Mouse (Mus musculus) kidney, postnatal 0 days (tissue): ENCODE measurements at regions not wholly inside any gene's neighbourhood (a gene's known extent, or its start where the extent isn't known, plus 50 kb on each side); places are given as distances from the start of the nearest gene placed in this dataset.

ENCODE experiments used
- ATAC-seq: fragments of 200-750 bp; cut with Nextera tagmentation; replicated peaks from 2 replicates; pipeline ENCODE4 v1.8.0; 2017; ENCODE audit warnings: low read depth, moderate number of reproducible peaks, moderate TSS enrichment, moderate library complexity; ENCODE audit not compliant: low FRiP score
- DNase-seq: peaks from one replicate; pipeline ENCODE4 v3.0.0-alpha.2; 2016; ENCODE audit warnings: low spot score
- H3K27ac ChIP-seq: fragments of 300-500 bp; sonication (generic); 2 replicates; pipeline ENCODE4 v1.5.1; 2014; ENCODE audit warnings: mild to moderate bottlenecking
- H3K27me3 ChIP-seq: fragments of 300-500 bp; sonication (generic); 2 replicates; pipeline ENCODE4 v1.6.1; 2014; ENCODE audit warnings: low read length, mixed read lengths; ENCODE audit not compliant: insufficient read depth
- H3K36me3 ChIP-seq: fragments of 300-500 bp; sonication (generic); 2 replicates; pipeline ENCODE4 v1.6.1; 2014; ENCODE audit warnings: low read length, mixed read lengths; ENCODE audit not compliant: insufficient read depth
- H3K4me1 ChIP-seq: fragments of 300-500 bp; sonication (generic); replicated peaks from 2 replicates; pipeline ENCODE4 v1.6.1; 2014; ENCODE audit warnings: antibody characterized with exemption, low read length, mixed read lengths; ENCODE audit not compliant: insufficient read depth
- H3K4me2 ChIP-seq: fragments of 300-500 bp; sonication (generic); 2 replicates; pipeline ENCODE4 v1.6.1; 2014; ENCODE audit warnings: mild to moderate bottlenecking, low read length, moderate library complexity, mixed read lengths
- H3K4me3 ChIP-seq: fragments of 300-500 bp; sonication (generic); replicated peaks from 2 replicates; pipeline ENCODE4 v1.5.1; 2014; ENCODE audit warnings: low read depth, low read length
- H3K9ac ChIP-seq: fragments of 300-500 bp; sonication (generic); 2 replicates; pipeline ENCODE4 v1.6.1; 2014; ENCODE audit warnings: low read depth, low read length
- H3K9me3 ChIP-seq: fragments of 300-500 bp; sonication (generic); replicated peaks from 2 replicates; pipeline ENCODE4 v1.6.1; 2016; ENCODE audit warnings: low read length, inconsistent platforms, mixed read lengths
- CTCF ChIP-seq: IDR thresholded peaks from 2 replicates; pipeline ENCODE4 v1.5.1; 2016; ENCODE audit warnings: antibody characterized with exemption, low read depth, mild to moderate bottlenecking, moderate library complexity
- WGBS: fragments of 180-500 bp; shearing (Covaris S2); extraction: QIAGEN DNeasy Blood & Tissue Kit; methylation state at CpG from one replicate; pipeline ENCODE4 v1.1.7; 2014; 5-methylcytosine and 5-hydroxymethylcytosine counted together

DNA sequence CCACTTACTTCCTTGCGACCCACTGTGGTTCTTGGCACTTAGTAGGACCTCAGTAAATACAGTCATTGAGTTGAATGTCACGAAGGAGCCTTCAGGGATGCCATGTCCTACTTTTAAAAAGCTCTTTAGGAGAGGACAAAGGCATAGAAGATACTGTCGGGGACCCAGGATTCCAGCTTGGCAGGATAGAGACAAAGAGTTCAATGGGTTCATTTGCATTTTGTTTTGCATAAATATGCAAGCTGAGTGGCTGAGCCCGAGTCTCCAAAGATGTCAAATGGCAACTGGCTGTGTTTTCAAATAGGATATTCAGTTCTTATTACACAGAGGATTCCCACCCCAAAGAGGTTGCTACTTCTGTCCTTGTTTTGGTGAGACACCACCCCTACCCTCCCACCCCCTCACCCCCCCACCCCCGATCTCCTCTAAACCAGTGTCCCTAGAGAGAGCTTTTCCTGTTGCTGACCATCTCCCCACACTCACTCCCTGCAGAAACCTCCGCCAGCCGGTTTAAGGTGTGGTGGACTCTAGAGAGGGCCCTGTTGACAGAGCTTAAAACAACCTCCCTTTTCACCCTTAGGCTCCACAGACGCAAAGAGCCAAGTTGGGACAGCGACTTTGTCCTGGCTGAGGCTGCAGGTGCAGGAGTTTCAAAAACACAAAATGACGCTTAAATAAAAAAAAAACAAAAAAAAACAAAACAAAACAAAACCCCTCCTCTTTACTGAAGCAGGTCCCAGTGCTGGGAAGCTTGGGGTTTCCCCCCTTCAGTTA lies 57.9 kb downstream of the Sox9 start:
- H3K9ac ChIP-seq = no peak overlapping the region
- H3K36me3 ChIP-seq = no peaks in the 10 kb centered on the region
- H3K4me3 ChIP-seq = no peak overlapping the region
- no peaks in the 10 kb centered on the region for H3K27me3 ChIP-seq
- 24% methylated on average over 10 of the region's 10 CpGs for WGBS
- peak overlapping the region; percentile 33 for H3K4me2 ChIP-seq
- no peak overlapping the region for H3K27ac ChIP-seq
- no peak for DNase-seq
- TF ChIP-seq CTCF = no peak
- no peak for ATAC-seq
- H3K9me3 ChIP-seq = no peaks in the 10 kb centered on the region
- H3K4me1 ChIP-seq = no peaks in the 10 kb centered on the region

DNA sequence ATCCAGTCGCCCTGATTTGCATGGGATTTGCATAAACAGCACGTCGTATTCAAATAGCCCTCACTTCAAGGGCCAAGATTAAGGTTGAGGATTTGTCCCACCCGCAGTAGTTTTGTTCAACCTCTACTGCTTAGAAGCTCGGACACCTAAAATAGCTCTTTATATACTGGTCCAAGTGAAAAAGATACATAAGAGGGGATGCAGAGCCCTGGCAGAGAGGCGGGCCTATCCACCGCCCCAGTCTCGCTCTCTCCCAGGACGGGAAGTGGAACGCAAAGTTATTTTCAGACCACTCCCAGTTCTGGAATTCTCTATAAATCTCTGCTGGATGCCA lies 58.4 kb downstream of the Sox9 start:
- no peak overlapping the region for H3K4me3 ChIP-seq
- H3K4me2 ChIP-seq = peak overlapping the region; percentile 33; the same call in 1 of the 2 replicates
- H3K9ac ChIP-seq = no peak overlapping the region
- H3K27me3 ChIP-seq = no peaks in the 10 kb centered on the region
- no peak for DNase-seq
- H3K4me1 ChIP-seq = no peaks in the 10 kb centered on the region
- H3K36me3 ChIP-seq = no peaks in the 10 kb centered on the region
- TF ChIP-seq CTCF = no peak
- no peak overlapping the region for H3K27ac ChIP-seq
- WGBS = 21% methylated on average over 10 of the region's 10 CpGs
- ATAC-seq = no peak
- H3K9me3 ChIP-seq = no peaks in the 10 kb centered on the region

DNA sequence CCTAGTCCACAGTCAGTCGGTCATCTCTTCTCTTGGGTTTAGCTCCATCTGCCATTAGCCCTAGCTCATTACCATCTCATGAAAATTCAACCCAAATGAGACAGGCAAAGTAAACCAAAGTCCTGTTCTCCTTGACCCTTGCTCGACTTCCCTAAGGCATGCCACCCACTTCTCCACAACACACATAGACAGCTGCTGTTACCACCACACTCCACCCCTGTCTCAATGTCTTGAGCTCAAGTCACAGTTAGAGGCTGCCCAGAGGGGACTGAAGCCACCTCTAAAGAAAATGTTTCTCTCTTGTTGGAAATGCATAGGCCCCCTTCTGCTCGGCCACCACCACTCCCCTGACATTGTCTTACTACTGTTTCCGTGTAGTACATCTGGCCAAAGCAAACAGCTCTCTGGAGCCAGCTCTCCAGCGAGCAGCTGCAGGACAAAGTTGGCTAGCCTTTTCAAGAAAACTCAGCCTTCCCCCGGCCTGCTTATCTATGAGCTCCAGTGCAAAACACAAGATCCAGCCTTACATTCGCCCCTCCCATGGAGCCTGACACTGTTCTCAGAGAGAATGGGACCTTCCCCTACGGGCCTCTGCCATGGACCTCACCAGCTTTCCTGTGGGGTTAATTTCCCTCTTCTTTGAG lies 62.4 kb downstream of the Sox9 start:
- H3K9me3 ChIP-seq = no peaks in the 10 kb centered on the region
- no peaks in the 10 kb centered on the region for H3K4me1 ChIP-seq
- no peak overlapping the region for H3K9ac ChIP-seq
- H3K27ac ChIP-seq = no peak overlapping the region
- no peaks in the 10 kb centered on the region for H3K36me3 ChIP-seq
- DNase-seq (peak; percentile 32), ATAC-seq (no peak)
- 61% methylated on average over 8 of the region's 8 CpGs for WGBS
- no peak overlapping the region for H3K4me2 ChIP-seq
- no peak for TF ChIP-seq CTCF
- no peaks in the 10 kb centered on the region for H3K27me3 ChIP-seq
- H3K4me3 ChIP-seq = no peak overlapping the region

DNA sequence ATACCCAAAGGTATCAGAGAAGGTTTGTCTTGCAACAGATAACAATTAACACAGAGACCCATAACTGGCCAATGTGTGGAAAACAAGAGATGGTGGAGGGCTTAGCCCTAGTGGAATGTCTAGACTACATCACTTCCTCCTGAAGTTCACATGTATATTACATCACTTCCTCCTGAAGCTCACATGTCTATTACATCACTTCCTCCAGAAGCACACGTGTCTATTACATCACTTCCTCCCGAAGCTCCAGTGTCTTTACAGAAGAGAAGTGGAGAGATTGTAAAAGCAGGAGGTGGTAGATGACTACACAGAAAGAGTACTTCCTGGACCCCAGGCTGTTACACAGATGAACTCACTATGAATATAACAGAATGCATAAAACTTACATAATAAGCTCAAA lies 65.1 kb downstream of the Sox9 start:
- WGBS = 87% methylated on average over 2 of the region's 2 CpGs
- Histone ChIP-seq H3K27me3 (no peaks in the 10 kb centered on the region), H3K27ac (no peak overlapping the region), H3K4me2 (no peak overlapping the region), H3K4me3 (no peak overlapping the region), H3K4me1 (no peaks in the 10 kb centered on the region), H3K36me3 (no peaks in the 10 kb centered on the region), H3K9me3 (no peaks in the 10 kb centered on the region), H3K9ac (no peak overlapping the region)
- no peak for ATAC-seq
- TF ChIP-seq CTCF = no peak
- no peak for DNase-seq

DNA sequence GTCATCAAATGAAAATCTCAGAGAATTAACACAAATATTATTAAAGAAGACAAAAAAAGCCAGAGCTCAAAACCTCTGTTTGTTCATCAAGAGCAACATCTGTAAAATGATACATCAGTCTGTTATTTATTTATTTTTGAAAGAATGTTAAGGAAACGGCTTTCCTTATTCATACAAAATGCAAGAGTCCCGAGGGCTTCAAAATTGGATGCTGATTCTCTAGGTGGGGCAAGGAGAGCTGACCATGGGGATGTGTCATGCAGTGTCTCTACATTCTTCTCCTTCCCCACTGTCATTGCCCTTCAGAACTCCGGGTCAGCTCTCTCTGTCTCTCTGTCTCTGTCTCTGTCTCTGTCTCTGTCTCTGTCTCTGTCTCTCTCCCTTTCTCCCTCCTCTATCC lies 65.8 kb downstream of the Sox9 start:
- H3K9ac ChIP-seq = no peak overlapping the region
- no peaks in the 10 kb centered on the region for H3K4me1 ChIP-seq
- no peak overlapping the region for H3K4me2 ChIP-seq
- H3K27me3 ChIP-seq = no peaks in the 10 kb centered on the region
- no peak for TF ChIP-seq CTCF
- H3K9me3 ChIP-seq = no peaks in the 10 kb centered on the region
- DNase-seq (no peak), ATAC-seq (no peak)
- H3K36me3 ChIP-seq = no peaks in the 10 kb centered on the region
- H3K27ac ChIP-seq = no peak overlapping the region
- H3K4me3 ChIP-seq = no peak overlapping the region
- WGBS = 81% methylated on average over 3 of the region's 3 CpGs

DNA sequence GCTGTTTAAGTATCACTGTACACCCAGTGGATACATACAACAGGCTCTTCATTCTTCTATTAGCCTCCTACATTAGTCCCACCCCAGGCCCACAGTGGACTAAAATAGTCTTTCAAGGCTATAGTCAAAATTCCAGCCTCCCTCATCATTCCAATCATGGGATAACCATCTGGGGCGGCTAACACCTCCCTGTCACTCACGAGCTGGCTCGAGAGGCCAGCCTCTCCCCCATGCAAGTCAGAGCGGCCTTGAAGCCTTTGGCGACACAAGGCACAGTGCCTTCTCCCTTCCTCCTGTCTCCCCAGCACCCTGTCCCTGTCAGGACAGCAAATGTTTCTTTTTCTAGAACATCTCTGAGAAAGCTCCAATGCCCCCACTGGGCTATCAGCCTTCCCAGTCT lies 68.0 kb downstream of the Sox9 start:
- Histone ChIP-seq H3K9me3 (no peaks in the 10 kb centered on the region), H3K4me2 (no peak overlapping the region), H3K36me3 (no peaks in the 10 kb centered on the region), H3K4me1 (no peaks in the 10 kb centered on the region), H3K9ac (no peak overlapping the region), H3K27me3 (no peaks in the 10 kb centered on the region), H3K4me3 (no peak overlapping the region), H3K27ac (no peak overlapping the region)
- ATAC-seq (no peak), DNase-seq (no peak)
- WGBS = 83% methylated on average over 5 of the region's 5 CpGs
- TF ChIP-seq CTCF = no peak
